Mouse (Mus musculus) heart, postnatal 4 days (tissue): ENCODE results near the gene Msh5. TPM values are rescaled to one million over a fixed set of nuclear protein-coding genes. Genes with fewer than 3 reads are reported as not detected.
"Not testable (repeated sequence)": the region's sequence is repeated elsewhere in the genome, so short reads cannot be mapped to it uniquely, and the experiment has no call there.

Experiments
- DNase-seq: peaks from one replicate; pipeline ENCODE4 v3.0.0; 2021
- total RNA-seq, 2 experiments: library from RNA; stranded (reverse); gene quantifications; 2 replicates each; pipeline ENCODE4 v1.2.3; 2021

Gene Msh5
- total RNA-seq, 2 experiments from 2014 or later, result 4.0 to 6.5 TPM

- no peak for DNase-seq
These were observed 23.9 kb downstream of the Msh5 start for GRCm38 (mm10) chr17:35022541-35023060.

DNA sequence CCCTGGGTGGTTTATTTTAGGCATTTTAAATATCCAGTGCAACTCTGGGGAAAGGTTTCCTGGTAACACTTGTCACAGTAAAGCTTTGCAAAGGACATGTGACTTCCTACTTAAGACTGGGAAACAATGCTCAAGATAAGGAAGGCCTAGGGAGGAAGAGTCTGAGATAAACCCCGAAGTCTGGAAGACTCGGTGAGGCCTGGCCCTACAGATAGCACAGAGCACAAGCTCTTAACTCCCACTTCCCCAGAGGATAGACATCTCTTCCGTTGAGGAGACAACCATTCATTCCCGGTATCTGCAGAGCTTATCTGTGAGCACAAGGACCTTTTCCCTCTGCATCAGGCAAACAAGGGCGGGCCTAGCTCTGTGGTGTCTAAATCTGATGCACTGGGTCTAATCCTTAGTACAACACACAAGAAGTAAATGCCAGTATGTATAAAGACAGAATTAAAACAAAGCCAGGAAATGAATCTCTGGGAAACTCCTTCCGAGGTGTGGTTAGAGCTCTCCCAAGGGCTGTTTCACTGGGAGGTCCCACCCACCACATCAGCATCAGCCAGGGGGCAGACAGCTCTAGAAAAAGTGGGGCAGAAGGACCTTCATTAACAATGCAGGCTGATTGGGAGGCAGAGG lies 24.6 kb downstream of the Msh5 start:
- peak; percentile 45 for DNase-seq

GRCm38 (mm10) chr17:35021163-35021808 lies 25.3 kb downstream of the Msh5 start:
- peak; percentile 96 for DNase-seq

DNA sequence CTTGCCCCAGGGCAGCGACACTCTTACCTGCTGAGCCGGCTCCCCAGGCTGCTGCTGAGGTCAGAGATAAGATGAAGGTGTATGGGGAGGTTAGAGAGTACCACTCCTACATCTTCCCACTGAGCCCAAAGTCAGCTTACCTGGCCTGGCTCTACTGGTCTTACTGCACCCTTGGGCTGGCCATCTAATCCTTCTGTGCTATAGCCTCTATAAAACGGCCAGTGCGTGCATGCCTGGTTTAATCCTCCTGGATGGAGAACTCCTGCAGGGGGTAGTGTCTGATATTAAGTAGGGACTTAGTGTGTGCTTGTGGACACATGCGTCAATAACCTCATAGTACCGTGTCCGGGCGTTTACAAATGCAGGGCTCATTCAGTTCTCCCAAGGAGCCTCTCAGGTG lies 26.0 kb downstream of the Msh5 start:
- no peak for DNase-seq

DNA sequence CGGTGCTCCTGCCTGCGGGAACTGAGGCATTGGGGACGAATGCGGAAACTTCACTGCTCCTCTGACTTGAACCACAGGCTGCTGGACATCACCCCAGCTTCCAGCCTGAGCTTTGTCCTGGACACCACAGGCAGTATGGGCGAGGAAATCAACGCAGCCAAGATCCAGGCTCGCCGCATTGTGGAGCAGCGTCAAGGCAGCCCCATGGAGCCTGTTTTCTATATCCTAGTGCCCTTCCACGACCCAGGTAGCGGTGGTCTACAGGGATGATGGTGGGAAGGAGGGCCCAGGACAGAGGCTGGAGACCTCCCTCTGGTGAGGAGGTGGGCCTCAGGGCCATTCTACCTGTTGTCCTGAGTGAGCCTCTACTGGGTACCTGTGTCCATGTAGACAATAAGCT lies 26.7 kb downstream of the Msh5 start:
- DNase-seq, result no peak

DNA sequence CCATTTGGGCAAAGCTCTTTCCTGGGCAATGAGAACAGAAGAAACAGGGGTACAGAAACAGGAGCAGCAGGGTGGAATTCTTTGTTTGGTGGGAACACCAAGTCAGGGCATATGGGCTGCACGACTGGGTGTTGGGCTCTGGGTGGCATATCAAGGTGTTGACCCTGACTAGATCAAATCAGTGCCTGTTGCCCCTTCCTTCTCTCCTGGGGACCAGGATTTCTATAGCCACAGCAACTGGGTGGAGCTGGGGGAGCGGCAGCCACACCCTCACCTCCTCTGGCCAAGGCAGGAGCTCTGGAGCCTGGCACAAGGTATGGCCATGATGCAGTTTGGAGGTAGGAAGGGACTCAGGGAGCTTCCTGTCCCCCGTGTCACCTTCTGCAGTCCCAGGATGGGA lies 28.4 kb downstream of the Msh5 start:
- DNase-seq, result no peak

GRCm38 (mm10) chr17:35017706-35018030 lies 28.9 kb downstream of the Msh5 start:
- DNase-seq, result no peak

GRCm38 (mm10) chr17:35016791-35017705 lies 29.5 kb downstream of the Msh5 start:
- no peak for DNase-seq

DNA sequence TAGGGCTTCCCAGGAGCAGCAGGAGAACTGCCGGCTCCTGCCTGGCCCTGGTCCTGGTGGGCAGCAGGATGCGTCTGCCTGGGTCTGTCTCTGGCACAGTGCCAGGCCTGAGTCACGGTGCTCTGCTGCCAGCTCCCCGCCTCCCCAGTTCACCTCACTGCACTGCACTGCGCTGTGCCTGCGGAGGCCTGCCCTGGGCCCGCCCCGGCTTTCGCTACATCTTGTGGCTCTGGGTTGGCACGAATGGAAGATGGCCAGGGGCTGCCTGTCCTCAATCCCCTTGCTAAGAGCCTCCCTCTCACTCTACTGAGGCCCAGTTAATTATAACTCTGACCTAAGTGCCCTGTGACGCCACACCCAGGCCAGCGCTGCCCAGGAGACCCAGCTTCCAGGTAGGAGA lies 30.2 kb downstream of the Msh5 start, which contains the start of gene Vwa7:
Gene Vwa7, plus strand, starts transcription at position 204 of the 400 bp plus-strand sequence.
- peak; percentile 72 for DNase-seq

DNA sequence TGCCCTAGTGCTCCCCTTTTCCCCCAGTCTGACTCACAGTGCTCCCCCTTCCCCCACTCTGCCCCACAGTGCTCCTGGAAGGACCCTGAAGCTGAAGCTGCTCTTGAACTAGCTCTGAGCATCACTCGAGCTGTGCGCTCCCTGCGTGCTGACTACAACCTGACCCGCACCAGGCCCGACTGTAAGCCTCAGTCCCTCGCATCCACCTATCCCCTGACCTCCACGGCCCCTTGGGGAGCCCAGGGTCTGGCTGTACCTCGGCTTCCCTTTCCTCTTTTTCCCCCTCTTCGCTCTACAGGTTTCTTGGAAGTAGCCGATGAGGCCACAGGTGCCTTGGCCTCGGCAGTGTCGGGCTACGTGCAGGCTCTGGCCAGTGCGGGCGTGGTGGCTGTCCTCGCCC lies 31.2 kb downstream of the Msh5 start:
- DNase-seq, result no peak

- DNase-seq, result no peak
These were observed 33.3 kb downstream of the Msh5 start for GRCm38 (mm10) chr17:35013221-35013620.

DNA sequence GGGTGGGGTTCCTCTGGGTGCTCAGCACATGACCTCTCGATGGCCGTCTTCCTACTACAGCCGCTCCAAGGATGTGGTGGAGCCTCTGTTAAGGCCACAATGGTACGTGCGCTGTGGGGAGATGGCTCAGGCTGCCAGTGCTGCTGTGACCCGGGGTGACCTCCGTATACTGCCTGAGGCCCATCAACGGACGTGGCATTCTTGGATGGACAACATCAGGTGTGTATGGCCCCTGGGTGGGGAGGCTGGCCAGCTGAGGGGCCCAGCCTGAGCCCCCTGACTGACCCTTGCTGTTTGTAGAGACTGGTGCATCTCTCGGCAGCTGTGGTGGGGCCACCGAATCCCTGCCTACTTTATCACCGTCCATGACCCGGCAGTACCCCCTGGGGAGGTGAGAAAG lies 34.1 kb downstream of the Msh5 start:
- no peak for DNase-seq

- DNase-seq, result no peak
These were observed 35.1 kb downstream of the Msh5 start for GRCm38 (mm10) chr17:35011440-35011839.

- DNase-seq, result no peak
These were observed 37.0 kb downstream of the Msh5 start for GRCm38 (mm10) chr17:35009586-35009985.

DNA sequence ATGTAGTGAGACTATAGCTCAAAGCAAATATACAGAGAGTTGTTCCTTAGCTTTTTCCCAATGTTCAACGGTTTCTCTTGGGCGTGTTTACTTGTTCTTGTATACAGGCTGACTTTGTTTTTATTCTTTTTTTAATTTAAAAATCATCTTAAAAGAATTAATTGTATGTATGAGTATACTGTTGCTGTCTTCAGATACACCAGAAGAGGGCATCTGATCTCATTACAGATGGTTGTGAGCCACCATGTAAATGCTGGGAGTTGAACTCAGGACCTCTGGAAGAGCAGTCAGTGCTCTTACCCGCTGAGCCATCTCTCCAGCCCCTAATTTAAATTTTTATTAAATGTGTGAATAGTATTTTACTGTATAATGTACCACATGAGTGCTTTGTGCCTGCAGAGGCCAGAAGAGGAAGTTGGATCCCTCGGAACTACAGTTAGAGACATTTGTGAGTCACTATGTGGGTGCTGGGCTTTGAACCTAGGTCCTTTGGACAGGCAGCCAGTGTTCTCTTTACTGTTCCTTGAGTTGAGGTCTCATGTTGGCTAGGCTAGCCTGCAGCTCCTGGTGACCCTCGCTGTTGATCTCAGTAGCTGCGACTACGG lies 39.1 kb downstream of the Msh5 start:
- DNase-seq, result no peak

DNA sequence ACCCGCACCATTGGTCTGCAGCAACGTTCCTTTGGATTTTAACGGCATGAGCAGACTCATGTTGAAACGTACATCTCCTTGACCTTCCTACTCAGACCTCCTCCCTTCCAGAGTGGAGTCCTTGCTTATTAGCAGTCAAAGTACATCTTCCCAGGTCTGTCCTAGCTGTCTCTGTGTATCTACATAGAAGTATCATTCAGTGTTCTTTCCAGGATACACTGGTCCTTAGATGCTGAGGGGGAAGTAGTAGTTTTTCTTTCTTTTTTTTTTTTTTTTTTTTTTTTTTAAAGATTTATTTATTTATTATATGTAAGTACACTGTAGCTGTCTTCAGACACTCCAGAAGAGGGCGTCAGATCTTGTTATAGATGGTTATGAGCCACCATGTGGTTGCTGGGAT lies 40.6 kb downstream of the Msh5 start:
- DNase-seq, result not testable (repeated sequence)

DNA sequence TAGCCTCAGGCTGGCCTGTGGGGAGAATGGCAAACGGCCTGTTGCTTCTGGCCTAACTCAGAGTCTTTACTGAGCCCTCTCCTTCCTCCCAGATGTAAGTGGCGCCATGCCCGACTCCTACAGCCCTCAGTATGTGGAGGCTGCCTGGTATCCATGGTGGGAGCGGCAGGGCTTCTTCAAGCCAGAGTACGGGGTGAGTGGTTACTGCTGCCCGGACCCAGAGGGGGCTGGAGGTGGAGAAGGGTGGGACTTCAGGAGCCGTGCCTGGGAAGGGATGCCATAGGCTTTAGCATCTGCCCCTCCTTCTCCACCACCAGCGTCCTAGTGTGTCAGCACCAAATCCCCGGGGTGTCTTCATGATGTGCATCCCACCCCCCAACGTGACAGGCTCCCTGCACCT lies 41.4 kb downstream of the Msh5 start:
- DNase-seq, result no peak

DNA sequence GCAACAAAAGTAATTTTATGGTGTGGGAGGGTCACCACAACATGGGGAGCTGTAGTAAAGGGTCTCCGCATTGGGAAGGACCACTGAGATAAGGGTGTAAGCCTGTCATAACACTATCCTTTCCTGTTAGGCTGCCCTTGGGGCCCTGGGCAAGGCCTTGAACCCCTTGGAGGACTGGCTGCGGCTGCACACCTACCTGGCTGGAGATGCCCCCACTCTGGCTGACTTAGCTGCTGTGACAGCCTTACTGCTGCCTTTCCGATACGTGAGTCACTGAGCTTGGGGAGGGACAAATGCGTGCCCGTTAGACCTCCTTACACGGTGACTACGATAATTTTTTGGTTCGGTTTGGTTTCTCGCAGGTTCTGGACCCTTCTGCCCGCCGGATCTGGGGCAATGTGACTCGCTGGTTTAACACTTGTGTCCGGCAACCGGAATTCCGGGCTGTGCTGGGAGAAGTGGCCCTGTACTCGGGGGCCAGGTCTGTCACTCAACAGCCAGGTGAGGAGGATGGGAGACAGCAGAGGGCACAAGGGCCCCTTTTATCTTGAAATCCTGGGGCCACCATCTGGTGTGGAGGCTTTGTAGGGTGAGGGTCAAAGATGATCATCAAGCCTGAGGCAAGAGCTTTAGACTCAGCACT lies 42.3 kb downstream of the Msh5 start:
- DNase-seq, result no peak

- DNase-seq, result no peak
These were observed 43.3 kb downstream of the Msh5 start for GRCm38 (mm10) chr17:35003022-35003838.

- no peak for DNase-seq
These were observed 44.2 kb downstream of the Msh5 start for GRCm38 (mm10) chr17:35002153-35002865.
